Mouse (Mus musculus): ENCODE results near the gene Gm49325.
A peak's percentile ranks its signal among the peaks of the same experiment; 100 is the strongest.

Gene Gm49325

GRCm38 (mm10) chr10:77623639-77624400, 17.8 kb downstream of the Gm49325 start:
- no peak for DNase-seq (ENCODE audit: inconsistent age in 2 of 2, low spot score in 1 of 2)

DNA sequence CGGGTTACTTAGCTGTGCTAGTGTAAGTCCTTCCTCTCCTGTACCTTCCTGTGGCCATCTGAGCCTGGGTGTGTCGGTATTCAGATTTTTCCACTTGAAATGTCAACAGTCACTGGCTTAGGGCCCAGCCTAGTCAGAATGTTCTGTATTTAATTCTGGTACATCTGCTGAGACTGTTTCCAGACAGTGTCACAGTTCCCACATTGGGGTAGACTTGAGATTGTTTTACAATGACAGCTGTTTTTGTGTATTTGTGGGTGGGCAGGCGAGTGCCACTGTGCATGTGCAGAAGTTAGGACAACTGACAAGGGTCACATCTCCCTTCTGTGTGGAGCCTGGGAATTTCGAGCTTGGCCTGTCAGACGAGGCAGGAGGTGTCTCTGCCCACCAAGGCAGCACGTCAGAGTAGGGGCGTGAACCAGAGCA, 18.6 kb downstream of the Gm49325 start:
- peak in 1 of 2 experiments; percentile 21 for DNase-seq (ENCODE audit: inconsistent age in 2 of 2, low spot score in 1 of 2)

GRCm38 (mm10) chr10:77626036-77626435, 20.0 kb downstream of the Gm49325 start:
- DNase-seq (ENCODE audit: inconsistent age in 2 of 2, low spot score in 1 of 2), result no peak

GRCm38 (mm10) chr10:77626591-77626990, 20.6 kb downstream of the Gm49325 start:
- DNase-seq (ENCODE audit: inconsistent age in 2 of 2, low spot score in 1 of 2), result no peak

GRCm38 (mm10) chr10:77627497-77627896, 21.5 kb downstream of the Gm49325 start:
- DNase-seq (ENCODE audit: inconsistent age in 2 of 2, low spot score in 1 of 2), result peak; percentile 77 to 92

GRCm38 (mm10) chr10:77629163-77629562, 23.2 kb downstream of the Gm49325 start:
- DNase-seq (ENCODE audit: inconsistent age in 2 of 2, low spot score in 1 of 2), result no peak

DNA sequence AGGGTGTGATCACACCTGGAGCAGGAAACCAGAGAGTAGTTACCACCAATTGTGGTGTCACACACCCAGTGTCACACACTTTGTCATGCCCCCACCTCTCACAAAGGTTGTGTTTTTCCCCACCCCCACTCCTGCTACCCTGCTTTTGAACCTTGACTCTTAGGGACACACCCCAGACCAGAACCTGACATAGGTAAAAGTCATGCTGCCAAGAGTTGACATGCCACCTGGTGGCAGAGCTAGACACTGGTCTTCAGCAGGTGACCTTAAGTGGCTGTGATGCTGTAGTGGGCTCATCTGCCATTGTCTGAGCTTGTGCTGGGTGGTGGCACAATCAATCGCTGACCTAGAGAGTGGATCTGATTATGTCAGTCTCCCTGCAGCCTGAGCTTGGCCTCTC, 24.0 kb downstream of the Gm49325 start:
- DNase-seq (ENCODE audit: inconsistent age in 2 of 2, low spot score in 1 of 2), result no peak

GRCm38 (mm10) chr10:77634016-77634415, 28.0 kb downstream of the Gm49325 start:
- DNase-seq (ENCODE audit: inconsistent age in 2 of 2, low spot score in 1 of 2), result no peak

GRCm38 (mm10) chr10:77634452-77635231, 28.6 kb downstream of the Gm49325 start:
- no peak for DNase-seq (ENCODE audit: inconsistent age in 2 of 2, low spot score in 1 of 2)

- DNase-seq (ENCODE audit: inconsistent age in 2 of 2, low spot score in 1 of 2), result no peak
These were observed 30.4 kb downstream of the Gm49325 start for GRCm38 (mm10) chr10:77636234-77636922.

DNA sequence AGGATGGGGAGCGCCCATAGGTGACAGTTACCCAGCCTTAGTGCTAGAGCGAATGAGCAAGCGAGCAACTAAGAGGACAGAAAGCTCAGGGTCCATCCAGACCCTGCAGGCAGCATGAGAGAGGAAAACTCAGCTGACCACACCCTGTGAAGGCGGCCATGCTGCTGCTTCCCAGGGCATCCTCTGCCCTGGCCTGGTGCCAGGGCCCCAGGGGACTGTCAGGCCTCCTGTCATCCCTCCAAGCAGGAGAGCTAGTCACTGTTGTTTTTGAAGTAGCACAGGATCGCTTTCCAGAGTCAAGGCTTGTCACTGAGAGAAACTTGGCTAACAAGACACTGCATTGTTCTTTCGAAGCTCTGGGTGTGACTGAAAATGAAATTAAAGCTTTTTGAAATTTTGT, 33.0 kb downstream of the Gm49325 start:
- DNase-seq (ENCODE audit: inconsistent age in 2 of 2, low spot score in 1 of 2), result peak; percentile 27 to 48

- no peak for DNase-seq (ENCODE audit: inconsistent age in 2 of 2, low spot score in 1 of 2)
These were observed 37.2 kb downstream of the Gm49325 start for GRCm38 (mm10) chr10:77643160-77643559.

GRCm38 (mm10) chr10:77645571-77645970, 39.6 kb downstream of the Gm49325 start:
- no peak for DNase-seq (ENCODE audit: inconsistent age in 2 of 2, low spot score in 1 of 2)

GRCm38 (mm10) chr10:77647461-77647860, 41.5 kb downstream of the Gm49325 start:
- peak in 1 of 2 experiments; percentile 14 for DNase-seq (ENCODE audit: inconsistent age in 2 of 2, low spot score in 1 of 2)

DNA sequence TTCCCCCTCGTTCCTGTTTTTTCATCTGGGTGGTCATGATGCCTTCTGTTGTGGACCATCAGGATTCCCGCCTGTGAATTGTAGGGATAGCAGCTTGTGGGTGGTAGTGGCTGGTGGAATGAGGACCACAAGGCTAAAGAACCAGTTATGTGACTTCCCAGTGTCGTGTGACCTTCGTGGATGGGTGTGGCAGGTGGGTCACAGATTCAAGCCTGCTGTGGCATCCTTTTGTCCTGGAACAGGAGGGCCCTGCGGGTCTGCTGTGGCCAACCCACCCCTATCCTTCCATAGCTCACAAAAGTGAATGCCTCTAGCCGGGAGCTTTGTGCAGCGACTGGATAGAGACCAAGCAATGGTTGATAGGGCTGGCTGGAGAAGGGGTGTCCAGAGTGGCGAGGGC, 41.9 kb downstream of the Gm49325 start:
- no peak for DNase-seq (ENCODE audit: inconsistent age in 2 of 2, low spot score in 1 of 2)

DNA sequence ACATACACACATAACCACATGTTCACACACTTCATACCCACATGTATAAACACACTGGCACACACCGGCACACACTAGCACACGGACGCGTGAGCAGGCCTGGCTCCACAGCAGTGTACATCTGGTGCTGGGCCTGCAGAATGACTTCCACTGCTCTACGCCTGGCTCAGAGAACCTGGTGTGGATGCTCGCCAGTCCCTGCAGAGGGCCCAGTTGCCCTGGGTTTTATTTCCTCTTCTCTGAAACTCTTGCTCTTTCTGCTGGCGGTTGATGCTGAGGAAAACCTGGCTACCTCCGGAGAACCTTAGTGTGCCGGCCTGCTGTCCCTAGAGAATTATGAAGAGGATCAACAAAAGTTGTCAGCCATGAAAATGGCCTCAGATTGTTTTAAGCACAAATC, 46.0 kb downstream of the Gm49325 start:
- no peak for DNase-seq (ENCODE audit: inconsistent age in 2 of 2, low spot score in 1 of 2)

DNA sequence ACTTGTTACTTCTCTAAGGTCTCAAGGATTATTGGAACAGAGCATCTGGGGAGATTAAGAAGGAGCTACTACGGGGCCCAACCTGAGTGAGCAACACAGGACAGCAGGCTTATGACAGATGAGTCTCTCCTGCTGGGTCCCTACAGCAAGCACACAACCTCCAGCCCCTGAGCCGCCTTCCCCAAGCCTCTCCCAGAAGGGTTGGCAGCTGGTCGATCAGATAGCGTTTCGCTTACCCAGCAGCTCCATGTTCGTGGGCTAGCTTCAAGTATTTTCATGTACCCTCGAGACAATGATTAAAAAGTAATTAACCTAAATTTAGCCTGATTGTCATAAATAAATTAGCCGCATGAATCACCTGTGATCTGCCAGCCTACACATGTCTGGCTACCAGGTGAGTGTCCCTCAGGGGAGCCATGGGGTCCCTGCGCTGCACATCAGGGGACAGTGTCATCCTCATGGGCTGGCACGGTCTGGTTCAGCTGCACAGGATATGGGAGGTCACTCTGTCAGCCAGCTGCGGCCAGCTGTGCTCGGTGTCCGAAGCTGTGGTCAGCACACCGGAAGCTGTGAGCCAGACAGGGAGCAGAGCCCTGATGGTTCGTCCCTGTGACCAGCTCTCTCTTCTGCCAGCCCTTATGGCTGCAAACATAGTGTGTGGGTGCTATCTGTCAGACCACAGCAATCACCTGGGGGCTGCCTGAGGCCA, 52.4 kb downstream of the Gm49325 start:
- DNase-seq (ENCODE audit: inconsistent age in 2 of 2, low spot score in 1 of 2), result no peak

- no peak for DNase-seq (ENCODE audit: inconsistent age in 2 of 2, low spot score in 1 of 2)
These were observed 58.1 kb downstream of the Gm49325 start for GRCm38 (mm10) chr10:77663949-77664665.

- no peak for DNase-seq (ENCODE audit: inconsistent age in 2 of 2, low spot score in 1 of 2)
These were observed 60.3 kb downstream of the Gm49325 start for GRCm38 (mm10) chr10:77666342-77666741.

- DNase-seq (ENCODE audit: inconsistent age in 2 of 2, low spot score in 1 of 2), result no peak
These were observed 61.4 kb downstream of the Gm49325 start for GRCm38 (mm10) chr10:77667402-77667801.
